Mouse (Mus musculus) hematopoietic stem cell, adult 5-6 weeks (primary cell): Measurements from ENCODE around the gene Dgkz. TPM values are rescaled to one million over a fixed set of nuclear protein-coding genes. Genes with fewer than 3 reads are reported as not detected.

Source experiments
- ATAC-seq, 2 experiments: fragments of 125-278 bp in 1 of 2; replicated peaks in 1 of 2; 2 replicates each; pipeline ENCODE4 v1.8.0; 2016 to 2017; ENCODE audit warnings: inconsistent platforms in 2 of 2, mild to moderate bottlenecking in 2 of 2, moderate number of reproducible peaks in 2 of 2, low read depth in 1 of 2, moderate TSS enrichment in 1 of 2; ENCODE audit not compliant: low FRiP score in 2 of 2, poor library complexity in 2 of 2, severe bottlenecking in 2 of 2, insufficient read depth in 1 of 2, low TSS enrichment in 1 of 2
- total RNA-seq: library from RNA; stranded (forward); fragments of 172-1452, 232-1000 nt; gene quantifications from 2 replicates; pipeline ENCODE4 v1.2.3, GENCODE M21; 2017

Gene Dgkz
- total RNA-seq, 1 experiment from 2014 or later = 78.3 TPM

DNA sequence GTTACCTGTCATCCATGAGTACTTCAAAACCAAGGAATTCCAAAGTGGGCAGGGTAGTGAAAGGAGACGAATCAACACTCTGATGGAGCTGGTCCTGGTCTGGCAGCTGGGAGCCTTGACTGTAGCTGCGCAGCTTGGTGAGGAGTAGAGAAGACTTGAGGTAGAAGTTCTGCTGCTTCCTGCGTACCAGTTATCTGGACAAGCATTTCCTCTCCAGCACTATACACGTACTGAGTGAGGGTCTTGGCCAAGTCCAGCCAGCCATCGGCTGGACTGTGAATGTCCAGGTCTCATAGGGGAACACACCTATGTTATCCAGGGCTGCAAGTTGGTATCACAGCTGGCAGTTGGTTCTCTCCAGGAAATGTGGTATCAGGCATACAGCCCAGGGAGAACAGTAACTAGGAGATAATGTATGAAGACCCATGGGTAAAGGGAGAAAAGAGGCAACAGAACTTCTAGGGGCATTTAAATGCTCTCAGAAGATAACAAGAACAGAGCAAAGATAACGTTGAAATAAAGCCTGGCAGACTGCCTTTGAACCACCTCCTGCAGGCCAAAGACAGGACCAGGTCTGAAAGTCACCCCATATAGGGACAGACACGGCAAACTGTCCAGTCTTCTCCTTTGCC lies 59.2 kb downstream of the Dgkz start:
- no peak for ATAC-seq

DNA sequence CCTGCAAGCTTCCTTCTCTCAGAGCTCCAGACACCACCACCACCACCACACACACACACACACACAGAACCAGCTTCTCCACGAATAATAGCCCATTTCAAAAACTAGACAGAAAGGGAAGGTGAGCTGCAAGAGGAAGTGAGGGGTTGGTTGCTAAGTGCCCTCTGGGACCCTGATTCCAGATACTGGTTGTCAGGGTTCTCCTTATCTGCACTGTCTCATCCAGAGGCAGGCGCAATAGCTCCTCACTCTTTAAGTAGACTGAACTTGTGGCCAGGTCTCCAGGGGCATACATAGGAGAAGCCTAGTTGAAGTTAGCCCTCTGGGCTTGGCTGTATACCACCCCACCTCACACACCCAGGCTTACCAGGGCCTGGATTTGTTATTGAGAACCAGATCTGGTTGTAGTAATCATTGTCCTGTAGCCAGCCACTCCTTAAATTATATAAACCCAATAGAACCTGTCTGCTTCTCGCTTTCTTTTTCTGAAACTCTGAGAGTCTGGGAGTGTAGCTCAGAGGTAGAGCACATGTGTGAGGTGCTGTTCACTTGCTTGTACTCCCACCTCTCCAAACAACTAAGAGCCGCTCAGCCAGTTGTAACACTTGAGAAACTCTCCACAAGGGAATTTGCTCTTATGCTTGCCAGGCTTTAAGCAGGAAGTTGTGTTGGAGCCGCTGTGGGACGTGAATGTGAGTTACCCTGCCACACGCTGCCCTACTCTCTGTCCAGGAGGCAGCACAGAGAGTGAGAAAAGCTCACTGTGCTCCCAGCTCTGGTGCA lies 62.1 kb downstream of the Dgkz start:
- ATAC-seq = no peak

DNA sequence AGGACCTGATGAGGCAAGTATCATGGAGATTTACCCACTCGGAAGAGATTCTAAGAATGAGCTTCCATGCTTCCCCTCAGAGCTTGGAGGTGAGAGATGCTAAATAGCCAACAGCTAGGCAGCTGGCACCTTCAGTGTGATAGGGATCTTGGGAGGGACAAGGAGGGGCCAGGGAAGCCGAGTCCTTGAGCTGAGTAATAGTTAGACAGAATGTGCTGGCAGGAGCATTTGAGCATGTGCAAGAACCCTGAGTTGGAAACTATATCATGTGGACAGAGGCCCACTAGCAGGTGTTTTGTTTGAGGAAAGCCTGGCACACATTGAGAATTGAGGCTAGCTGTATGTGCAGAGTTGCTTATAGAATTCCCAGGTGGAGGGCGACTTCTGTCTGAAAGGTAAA lies 63.0 kb downstream of the Dgkz start:
- ATAC-seq = no peak

- ATAC-seq = no peak
Measured at GRCm38 (mm10) chr2:91906141-91906540, 69.5 kb downstream of the Dgkz start.

- ATAC-seq = no peak
Measured at GRCm38 (mm10) chr2:91904618-91905307, 70.9 kb downstream of the Dgkz start.

- ATAC-seq = no peak
Measured at GRCm38 (mm10) chr2:91903171-91903925, 72.3 kb downstream of the Dgkz start.

DNA sequence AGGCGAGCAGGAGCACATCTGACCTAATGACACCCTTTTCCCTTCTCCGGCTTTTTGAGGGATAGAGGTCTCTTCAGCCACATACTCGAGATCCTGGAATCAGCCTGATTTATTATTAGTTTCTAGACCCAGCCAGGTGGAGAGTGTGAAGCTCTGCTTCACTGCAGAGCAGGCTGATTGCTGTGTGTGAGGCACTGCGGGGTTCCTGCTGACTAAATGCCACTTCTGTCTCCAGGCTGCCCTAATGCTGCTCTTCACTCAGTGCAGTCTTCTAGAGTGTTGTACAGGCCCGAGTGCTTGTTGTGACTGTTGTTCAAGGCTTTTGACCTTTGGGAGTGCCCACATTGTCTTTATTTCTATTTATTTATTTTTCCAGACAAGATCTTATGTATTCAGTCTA lies 73.3 kb downstream of the Dgkz start:
- ATAC-seq = no peak

- ATAC-seq = no peak
Measured at GRCm38 (mm10) chr2:91900431-91900830, 75.2 kb downstream of the Dgkz start.

- ATAC-seq = no peak
Measured at GRCm38 (mm10) chr2:91899141-91899540, 76.5 kb downstream of the Dgkz start.

DNA sequence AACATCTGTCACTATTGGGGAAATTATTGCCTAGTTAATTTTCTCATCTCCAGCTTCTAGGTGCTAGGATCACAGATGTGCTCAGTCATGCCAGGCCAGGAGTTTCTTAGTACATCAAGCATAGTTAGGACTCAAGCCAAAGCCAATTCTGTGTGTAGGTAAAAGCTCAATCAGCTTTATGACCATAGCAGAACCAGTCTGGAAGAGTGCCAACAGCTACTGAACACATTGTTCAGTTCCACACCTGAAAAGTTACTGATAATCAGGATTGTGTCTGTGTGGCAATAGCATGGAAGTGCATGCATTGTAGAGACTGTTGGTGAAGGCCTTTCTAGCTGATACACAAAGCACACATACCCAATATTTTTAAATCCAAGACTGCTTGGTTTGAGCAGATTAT lies 77.7 kb downstream of the Dgkz start:
- no peak for ATAC-seq

DNA sequence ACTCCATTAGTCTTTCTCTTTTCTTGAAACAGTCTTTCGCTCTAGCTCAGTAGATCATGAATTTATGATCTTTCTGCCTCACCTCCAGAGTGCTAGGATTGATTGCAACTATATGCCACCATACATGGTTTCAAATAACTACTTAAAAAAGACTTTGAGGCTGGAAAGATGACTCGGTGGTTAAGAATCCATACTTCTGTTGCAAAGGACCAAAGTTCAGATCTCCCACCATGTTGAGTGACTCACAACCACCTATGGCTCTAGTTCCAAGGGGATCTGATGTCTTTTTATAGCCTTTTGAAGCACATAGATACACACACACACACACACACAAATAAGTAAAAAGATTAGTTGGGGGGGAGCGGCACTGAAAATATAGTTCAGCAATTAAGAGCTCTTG lies 80.3 kb downstream of the Dgkz start:
- no peak for ATAC-seq

- no peak for ATAC-seq
Measured at GRCm38 (mm10) chr2:91894716-91895115, 80.9 kb downstream of the Dgkz start.

DNA sequence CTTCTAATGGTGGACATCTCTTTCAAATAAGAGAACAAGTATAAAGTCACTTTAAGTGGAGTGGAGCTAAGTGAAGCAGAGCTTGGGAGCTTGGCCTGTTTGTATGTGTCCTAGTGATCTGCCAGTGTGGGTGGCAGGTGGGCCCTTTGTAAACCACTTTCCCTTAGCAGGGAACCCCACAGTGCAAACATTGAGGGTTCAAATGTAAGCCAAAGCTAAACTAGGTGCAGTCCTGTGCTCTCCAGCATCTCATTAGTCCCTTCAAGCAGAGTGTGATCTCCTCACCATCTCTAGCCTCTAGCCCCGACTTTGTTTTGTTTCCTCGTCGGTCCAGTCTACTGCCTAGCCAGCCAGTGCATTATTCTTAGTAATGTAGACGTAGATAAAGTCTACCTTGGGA lies 91.0 kb downstream of the Dgkz start:
- ATAC-seq = no peak

DNA sequence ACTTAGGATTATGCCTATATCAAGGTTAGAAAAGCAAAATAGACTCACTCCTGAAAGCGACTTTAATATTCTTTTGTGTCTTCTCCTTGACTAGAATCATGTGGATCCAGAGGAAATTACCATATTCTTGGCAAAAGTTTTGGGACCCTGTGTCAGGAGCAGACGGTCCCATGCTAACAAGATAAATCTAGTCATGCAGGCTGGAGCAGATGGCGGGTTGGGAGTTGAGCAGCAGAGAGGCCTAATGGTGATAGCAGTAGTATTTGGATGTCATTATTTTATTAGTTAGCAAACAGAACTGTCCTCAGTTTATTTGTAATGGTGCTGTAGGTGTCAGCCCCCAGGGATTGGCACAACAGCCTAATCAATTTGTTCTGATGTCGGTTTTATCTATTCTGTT lies 91.7 kb downstream of the Dgkz start:
- ATAC-seq = no peak
